Mouse (Mus musculus) myocyte (in vitro differentiated cells): ENCODE measurements around the gene Lingo2. TPM values are rescaled to one million over a fixed set of nuclear protein-coding genes. Genes with fewer than 3 reads are reported as not detected.

ENCODE experiments used
- H3K27me3 ChIP-seq: one replicate; pipeline ENCODE4 v1.6.1; 2011; ENCODE audit not compliant: control insufficient read depth, insufficient read depth, insufficient read length
- H3K36me3 ChIP-seq: one replicate; pipeline ENCODE4 v1.6.1; 2011; ENCODE audit not compliant: control insufficient read depth, insufficient read depth
- H3K4me2 ChIP-seq: one replicate; pipeline ENCODE4 v1.6.1; 2011; ENCODE audit warnings: low read depth, control low read depth
- H3K4me3 ChIP-seq: one replicate; pipeline ENCODE4 v1.5.1; 2011; ENCODE audit warnings: mild to moderate bottlenecking, control low read depth, moderate library complexity
- H3K79me2 ChIP-seq: one replicate; pipeline ENCODE4 v1.6.1; 2011; ENCODE audit not compliant: control insufficient read depth, insufficient read depth
- H3ac ChIP-seq: one replicate; pipeline ENCODE4 v1.6.1; 2011; ENCODE audit not compliant: control insufficient read depth, insufficient read length
- CEBPB ChIP-seq: IDR thresholded peaks from 2 replicates; pipeline ENCODE4 v1.6.1; 2011; ENCODE audit warnings: mild to moderate bottlenecking, moderate library complexity; ENCODE audit not compliant: poor library complexity, insufficient read depth, severe bottlenecking
- E2F4 ChIP-seq: IDR thresholded peaks from one replicate; pipeline ENCODE4 v1.6.1; 2011; ENCODE audit warnings: mild to moderate bottlenecking, control low read depth, moderate library complexity; ENCODE audit not compliant: insufficient read depth
- MAX ChIP-seq: IDR thresholded peaks from one replicate; pipeline ENCODE4 v1.6.1; 2011; ENCODE audit warnings: low read depth, mild to moderate bottlenecking, control low read depth
- MYOD1 ChIP-seq, 3 experiments: IDR thresholded peaks; one replicate each; pipeline ENCODE4 v1.6.1; 2011; ENCODE audit warnings: control low read depth in 2 of 3, low read depth in 2 of 3, mild to moderate bottlenecking in 2 of 3, moderate library complexity in 1 of 3; ENCODE audit not compliant: insufficient read length in 2 of 3, control insufficient read depth in 1 of 3
- MYOG ChIP-seq, 3 experiments: IDR thresholded peaks; one replicate each; pipeline ENCODE4 v1.6.1; 2011; ENCODE audit warnings: control low read depth in 2 of 3, low read depth in 2 of 3, mild to moderate bottlenecking in 2 of 3; ENCODE audit not compliant: insufficient read length in 2 of 3, control insufficient read depth in 1 of 3, insufficient read depth in 1 of 3
- POLR2A ChIP-seq: IDR thresholded peaks from one replicate; pipeline ENCODE4 v1.6.1; 2011; ENCODE audit warnings: low read depth, mild to moderate bottlenecking, control low read depth, moderate library complexity; ENCODE audit not compliant: insufficient read length
- POLR2AphosphoS2 ChIP-seq: IDR thresholded peaks from one replicate; pipeline ENCODE4 v1.6.1; 2011; ENCODE audit warnings: low read depth, control low read depth; ENCODE audit not compliant: insufficient read length
- REST ChIP-seq: IDR thresholded peaks from one replicate; pipeline ENCODE4 v1.6.1; 2011; ENCODE audit warnings: mild to moderate bottlenecking, control low read depth, moderate library complexity; ENCODE audit not compliant: insufficient read depth, insufficient read length
- SRF ChIP-seq: IDR thresholded peaks from one replicate; pipeline ENCODE4 v1.6.1; 2011; ENCODE audit warnings: low read depth; ENCODE audit not compliant: control insufficient read depth, insufficient read length
- TCF12 ChIP-seq: IDR thresholded peaks from one replicate; pipeline ENCODE4 v1.6.1; 2011; ENCODE audit warnings: mild to moderate bottlenecking, control low read depth; ENCODE audit not compliant: poor library complexity, insufficient read depth, severe bottlenecking
- TCF3 ChIP-seq: IDR thresholded peaks from one replicate; pipeline ENCODE4 v1.6.1; 2011; ENCODE audit warnings: low read depth, control low read depth; ENCODE audit not compliant: insufficient read length
- USF1 ChIP-seq: IDR thresholded peaks from one replicate; pipeline ENCODE4 v1.6.1; 2011; ENCODE audit warnings: low read depth, mild to moderate bottlenecking, control low read depth, moderate library complexity
- polyA plus RNA-seq: library from polyadenylated mRNA; unstranded; fragments of >200 nt; fragmentation: generic; extraction: Trizol; gene quantifications from one replicate; pipeline ENCODE4 v1.2.1, GENCODE M21; 2012; ENCODE audit warnings: missing spikeins

Lingo2 gene
- polyA plus RNA-seq, 1 experiment, result 0.13 TPM

GRCm38 (mm10) chr4:36576256-36576655 lies 375.3 kb downstream of the Lingo2 start:
- no peak overlapping the region for H3K4me2 ChIP-seq
- no peak for TF ChIP-seq POLR2A
- no peak overlapping the region for H3ac ChIP-seq
- no peak overlapping the region for H3K4me3 ChIP-seq
- no peaks in the 10 kb centered on the region for H3K79me2 ChIP-seq
- no peaks in the 10 kb centered on the region for H3K36me3 ChIP-seq
- no peaks in the 10 kb centered on the region for H3K27me3 ChIP-seq

- TF ChIP-seq E2F4, result no peak
- TF ChIP-seq POLR2A, result no peak
- TF ChIP-seq REST, result no peak
- no peak for TF ChIP-seq MYOD1 (IDR thresholded peaks at IDR 0.05; ENCODE audit: control insufficient read depth in 1 of 3, insufficient read length in 2 of 3, low read depth in 2 of 3)
- H3K79me2 ChIP-seq, result no peaks in the 10 kb centered on the region
- H3K36me3 ChIP-seq, result no peaks in the 10 kb centered on the region
These were observed 385.0 kb downstream of the Lingo2 start for GRCm38 (mm10) chr4:36566544-36566943.

GRCm38 (mm10) chr4:36560997-36561396 lies 390.6 kb downstream of the Lingo2 start:
- no peak overlapping the region for H3K4me3 ChIP-seq
- no peaks in the 10 kb centered on the region for H3K27me3 ChIP-seq
- no peaks in the 10 kb centered on the region for H3K79me2 ChIP-seq
- no peak overlapping the region for H3K4me2 ChIP-seq
- H3ac ChIP-seq, result no peak overlapping the region
- TF ChIP-seq REST (no peak), CEBPB (no peak), USF1 (no peak), POLR2AphosphoS2 (no peak), TCF12 (no peak), MYOD1 (IDR thresholded peaks at IDR 0.05; ENCODE audit: control insufficient read depth in 1 of 3, insufficient read length in 2 of 3, low read depth in 2 of 3) (no peak), MYOG (IDR thresholded peaks at IDR 0.05; ENCODE audit: control insufficient read depth in 1 of 3, insufficient read depth in 1 of 3, insufficient read length in 2 of 3, low read depth in 2 of 3) (no peak), SRF (no peak), POLR2A (no peak), MAX (no peak), TCF3 (no peak), E2F4 (no peak)
- H3K36me3 ChIP-seq, result no peaks in the 10 kb centered on the region

More at GRCm38 (mm10) chr4:36566544-36566943, 385.0 kb downstream of the Lingo2 start:
- Histone ChIP-seq H3K27me3 (no peaks in the 10 kb centered on the region), H3K4me2 (no peak overlapping the region), H3K4me3 (no peak overlapping the region), H3ac (no peak overlapping the region)

DNA sequence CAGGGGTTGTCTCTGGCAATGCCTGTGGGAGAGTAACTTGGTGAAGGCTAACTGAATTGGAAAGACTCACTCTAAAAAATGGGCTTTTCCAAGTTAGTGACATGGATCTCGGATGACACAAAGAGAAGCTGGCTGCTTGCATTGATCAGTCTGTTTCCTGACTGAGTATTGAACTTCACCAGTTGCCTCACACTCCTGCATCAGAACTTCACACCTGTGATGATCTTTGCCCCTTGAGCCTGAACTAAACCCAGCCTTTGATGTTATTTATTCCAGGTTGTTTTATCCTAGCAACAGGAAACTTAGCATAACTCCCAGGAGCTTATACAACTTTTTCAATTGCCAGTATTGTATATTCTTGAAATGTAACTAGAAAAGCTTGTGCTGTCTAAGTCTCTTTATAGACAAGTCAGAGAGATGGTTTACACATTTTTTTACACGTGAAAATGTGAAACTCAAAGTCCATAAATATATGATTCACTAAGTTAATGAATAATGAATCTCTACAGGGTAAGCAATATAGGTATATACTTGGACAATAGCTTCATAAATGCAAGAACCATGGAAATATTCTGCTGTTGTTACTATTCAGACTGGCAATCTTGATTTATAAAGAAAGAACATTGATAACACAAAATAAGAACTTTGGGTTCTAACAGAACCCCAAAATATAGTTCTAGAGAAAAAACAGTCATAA lies 410.7 kb downstream of the Lingo2 start:
- Histone ChIP-seq H3K4me3 (no peak overlapping the region), H3K4me2 (no peak overlapping the region), H3K36me3 (no peaks in the 10 kb centered on the region), H3ac (no peak overlapping the region), H3K27me3 (no peaks in the 10 kb centered on the region), H3K79me2 (no peaks in the 10 kb centered on the region)
- no peak for TF ChIP-seq POLR2AphosphoS2
- TF ChIP-seq E2F4, result no peak
- no peak for TF ChIP-seq TCF12
- TF ChIP-seq CEBPB, result no peak

GRCm38 (mm10) chr4:36533895-36534294 lies 417.7 kb downstream of the Lingo2 start:
- H3K27me3 ChIP-seq, result no peaks in the 10 kb centered on the region
- no peak overlapping the region for H3ac ChIP-seq
- no peak overlapping the region for H3K4me3 ChIP-seq
- H3K36me3 ChIP-seq, result no peaks in the 10 kb centered on the region
- H3K79me2 ChIP-seq, result no peaks in the 10 kb centered on the region
- no peak overlapping the region for H3K4me2 ChIP-seq
- no peak for TF ChIP-seq REST
- no peak for TF ChIP-seq POLR2A
- TF ChIP-seq CEBPB, result no peak

GRCm38 (mm10) chr4:36490255-36490654 lies 461.3 kb downstream of the Lingo2 start:
- H3K4me2 ChIP-seq, result no peak overlapping the region
- no peaks in the 10 kb centered on the region for H3K79me2 ChIP-seq
- TF ChIP-seq POLR2A (no peak), REST (no peak), TCF3 (no peak), SRF (no peak), MAX (no peak), POLR2AphosphoS2 (no peak), USF1 (no peak), MYOG (IDR thresholded peaks at IDR 0.05; ENCODE audit: control insufficient read depth in 1 of 3, insufficient read depth in 1 of 3, insufficient read length in 2 of 3, low read depth in 2 of 3) (no peak), E2F4 (no peak), MYOD1 (IDR thresholded peaks at IDR 0.05; ENCODE audit: control insufficient read depth in 1 of 3, insufficient read length in 2 of 3, low read depth in 2 of 3) (no peak), TCF12 (no peak), CEBPB (no peak)
- H3ac ChIP-seq, result no peak overlapping the region
- no peaks in the 10 kb centered on the region for H3K36me3 ChIP-seq
- no peak overlapping the region for H3K4me3 ChIP-seq
- H3K27me3 ChIP-seq, result no peaks in the 10 kb centered on the region
